Mouse (Mus musculus) small intestine, adult 2 months (tissue): ENCODE measurements around the gene Krt5.

ENCODE experiments used
- CTCF ChIP-seq: fragments of 200-500 bp; IDR thresholded peaks from 2 replicates; pipeline ENCODE4 v1.5.1; 2012; ENCODE audit warnings: low read depth, mild to moderate bottlenecking, control low read depth, inconsistent platforms, low read length, moderate library complexity, mixed read lengths; ENCODE audit not compliant: insufficient replicate concordance, insufficient read length; ENCODE audit errors: extremely low read depth
- POLR2A ChIP-seq: fragments of 200-500 bp; IDR thresholded peaks from 2 replicates; pipeline ENCODE4 v1.6.1; 2012; ENCODE audit warnings: low read depth, mild to moderate bottlenecking, control low read depth, inconsistent platforms, low read length, moderate library complexity

DNA sequence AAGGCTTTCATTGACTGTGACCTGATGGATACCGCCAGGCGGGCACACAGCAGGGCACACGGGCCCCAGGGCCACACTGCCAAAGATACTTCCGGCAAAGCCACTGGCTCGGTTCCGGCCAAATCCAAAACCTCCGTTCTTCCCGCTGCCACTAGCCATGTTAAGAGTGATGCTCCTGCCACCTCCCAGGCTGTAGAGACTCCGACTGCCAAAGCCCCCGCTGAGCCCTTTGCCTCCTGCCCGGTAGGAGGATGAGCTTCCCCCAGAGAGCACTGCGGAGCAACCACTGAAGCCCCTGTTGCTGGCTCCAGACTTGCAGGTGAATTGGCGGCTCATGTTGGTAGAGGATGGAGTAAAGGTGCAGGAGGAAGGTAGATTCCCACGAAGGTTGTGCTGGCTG, 30.0 kb upstream of the Krt5 start, which contains the start of gene Krt71:
- no peak for TF ChIP-seq CTCF
- no peak for TF ChIP-seq POLR2A
